Mouse (Mus musculus) bone marrow macrophage, adult 2 months (primary cell): Measurements from ENCODE around the gene Cdc42bpb.

Source experiments
- CTCF ChIP-seq: IDR thresholded peaks from 2 replicates; pipeline ENCODE4 v1.5.1; 2012; ENCODE audit warnings: low read depth, mild to moderate bottlenecking, low read length, moderate library complexity
- POLR2A ChIP-seq: IDR thresholded peaks from 2 replicates; pipeline ENCODE4 v1.6.1; 2012; ENCODE audit warnings: mild to moderate bottlenecking, low read depth, low read length, borderline replicate concordance

GRCm38 (mm10) chr12:111276371-111276770, 101.1 kb downstream of the Cdc42bpb start:
- TF ChIP-seq POLR2A (no peak), CTCF (no peak)
